Mouse (Mus musculus) CD4-positive, CD25-positive, alpha-beta regulatory T cell, adult 2 months (primary cell): ENCODE measurements around the gene Lypd4.
"Not testable (repeated sequence)": the region's sequence is repeated elsewhere in the genome, so short reads cannot be mapped to it uniquely, and the experiment has no call there.

Experiments used
- DNase-seq: peaks from one replicate; pipeline ENCODE4 v3.0.0-alpha.2; 2012; ENCODE audit warnings: low read depth, low spot score

Gene Lypd4

DNA sequence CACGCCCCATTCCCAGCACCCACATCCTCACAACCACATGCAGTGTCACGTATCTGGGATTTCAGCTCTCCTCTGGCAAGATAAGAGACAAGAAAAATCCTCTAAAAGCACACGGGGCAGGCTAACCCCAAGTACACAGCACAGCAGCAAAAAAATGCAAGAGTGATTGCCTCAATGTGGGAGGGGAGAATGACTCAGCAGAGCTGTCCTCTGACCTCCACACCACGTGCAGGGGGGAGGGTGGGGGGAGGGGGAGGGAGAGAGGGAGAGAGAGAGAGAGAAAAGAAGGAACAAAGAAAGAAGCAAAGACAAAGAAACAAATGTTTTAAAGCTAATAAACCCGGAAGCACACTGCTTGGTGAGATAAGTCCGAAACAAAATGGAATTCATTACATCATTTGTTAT, 18.8 kb downstream of the Lypd4 start:
- DNase-seq = no peak

DNA sequence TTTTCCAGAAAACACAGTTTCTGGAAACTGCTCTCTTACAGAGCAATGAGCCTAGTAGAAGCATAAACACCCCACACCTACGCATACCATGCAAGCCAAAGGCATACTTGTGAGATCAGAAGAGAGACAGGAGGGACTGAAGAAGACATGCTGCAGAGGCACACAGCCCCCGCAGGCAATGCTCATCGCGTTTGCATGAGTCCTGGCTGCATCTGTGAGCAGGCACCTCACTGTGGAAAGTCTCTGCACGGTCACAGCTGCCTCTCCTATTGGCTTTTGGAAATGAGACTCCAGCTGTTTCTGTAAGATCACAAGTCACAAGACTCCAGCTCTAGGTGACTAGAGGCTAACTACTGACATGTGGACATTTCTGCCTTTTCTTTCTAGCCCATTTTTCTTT, 19.6 kb downstream of the Lypd4 start:
- DNase-seq = no peak

- DNase-seq = not testable (repeated sequence)
Observed at GRCm38 (mm10) chr7:24846576-24846975, 23.2 kb downstream of the Lypd4 start.

- peak; percentile 65 for DNase-seq
Observed at GRCm38 (mm10) chr7:24845713-24846112, 24.0 kb downstream of the Lypd4 start.

DNA sequence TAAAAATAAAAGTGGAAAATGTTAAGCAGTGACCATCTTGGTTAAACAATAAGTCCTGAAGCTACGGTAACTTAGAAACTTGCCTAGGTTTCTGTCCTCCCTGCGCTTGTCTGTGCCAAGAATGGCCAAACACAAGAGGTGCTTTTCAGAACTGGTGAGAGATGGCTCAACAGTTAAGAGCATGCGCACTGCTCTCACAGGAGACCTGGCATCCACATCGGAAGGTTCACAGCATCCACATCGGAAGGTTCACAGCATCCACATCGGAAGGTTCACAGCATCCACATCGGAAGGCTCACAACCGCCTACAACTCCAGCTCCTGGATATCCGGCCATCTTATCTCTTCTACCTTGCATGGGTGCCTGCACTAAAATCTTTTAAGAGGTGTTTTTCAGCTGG, 24.6 kb downstream of the Lypd4 start:
- no peak for DNase-seq

DNA sequence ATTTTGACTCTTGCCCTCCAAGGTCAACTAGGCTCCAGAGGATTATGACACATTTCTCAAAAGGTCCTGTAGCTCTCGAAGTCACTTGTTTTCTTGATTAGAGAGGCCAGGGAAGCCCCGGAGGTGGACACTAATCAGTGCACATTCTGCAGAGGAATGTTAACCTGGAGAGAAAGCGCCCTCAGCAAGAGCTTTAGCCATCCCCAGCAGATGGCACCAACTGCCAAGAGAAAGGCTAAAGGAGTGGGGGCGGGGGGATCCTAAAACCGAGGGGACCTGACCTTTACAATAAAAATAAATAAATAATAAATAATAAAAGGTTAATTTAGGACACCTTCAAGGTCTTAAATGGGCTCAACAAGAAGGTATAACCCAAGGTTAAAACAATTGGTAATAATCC, 25.6 kb downstream of the Lypd4 start:
- no peak for DNase-seq

DNA sequence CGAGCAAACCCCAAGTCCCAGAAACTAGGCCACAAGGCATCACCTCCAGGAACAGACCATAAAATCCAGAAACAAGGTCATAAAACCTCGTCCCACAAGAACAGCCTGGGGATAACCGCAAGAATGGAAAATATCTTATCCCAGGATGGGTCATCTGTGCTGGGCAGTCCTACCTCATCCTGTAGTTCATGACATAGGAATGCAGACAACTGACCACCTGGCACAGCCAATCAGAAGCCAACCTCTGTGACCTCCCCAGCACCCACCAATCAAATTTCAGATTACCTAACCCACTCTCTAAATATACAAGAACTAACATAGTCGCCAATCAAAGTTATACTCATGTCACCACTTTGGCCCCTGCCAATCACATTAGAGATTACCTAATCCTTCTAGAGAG, 28.7 kb downstream of the Lypd4 start:
- DNase-seq = no peak

GRCm38 (mm10) chr7:24840331-24840730, 29.4 kb downstream of the Lypd4 start:
- DNase-seq = no peak

DNA sequence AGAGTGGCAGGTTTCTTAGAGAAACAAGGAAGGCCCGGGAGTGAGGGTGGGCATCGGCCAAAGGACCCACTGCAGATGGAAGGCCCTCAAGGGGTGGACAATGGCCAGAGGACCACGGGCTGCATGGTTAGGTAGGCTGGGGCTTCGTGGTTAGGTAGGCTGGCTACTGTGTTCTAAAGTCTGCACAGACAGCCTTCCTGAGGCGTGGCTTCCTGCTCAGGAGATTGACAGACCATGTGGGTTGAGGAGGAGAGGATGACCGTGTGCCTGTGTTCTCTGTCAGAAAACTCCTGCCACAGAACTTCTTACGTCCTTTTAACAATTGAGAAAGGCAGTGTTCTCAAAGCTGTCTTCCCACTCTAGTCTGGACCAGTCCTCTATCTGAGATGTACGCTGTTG, 30.3 kb downstream of the Lypd4 start:
- peak; percentile 39 for DNase-seq

DNA sequence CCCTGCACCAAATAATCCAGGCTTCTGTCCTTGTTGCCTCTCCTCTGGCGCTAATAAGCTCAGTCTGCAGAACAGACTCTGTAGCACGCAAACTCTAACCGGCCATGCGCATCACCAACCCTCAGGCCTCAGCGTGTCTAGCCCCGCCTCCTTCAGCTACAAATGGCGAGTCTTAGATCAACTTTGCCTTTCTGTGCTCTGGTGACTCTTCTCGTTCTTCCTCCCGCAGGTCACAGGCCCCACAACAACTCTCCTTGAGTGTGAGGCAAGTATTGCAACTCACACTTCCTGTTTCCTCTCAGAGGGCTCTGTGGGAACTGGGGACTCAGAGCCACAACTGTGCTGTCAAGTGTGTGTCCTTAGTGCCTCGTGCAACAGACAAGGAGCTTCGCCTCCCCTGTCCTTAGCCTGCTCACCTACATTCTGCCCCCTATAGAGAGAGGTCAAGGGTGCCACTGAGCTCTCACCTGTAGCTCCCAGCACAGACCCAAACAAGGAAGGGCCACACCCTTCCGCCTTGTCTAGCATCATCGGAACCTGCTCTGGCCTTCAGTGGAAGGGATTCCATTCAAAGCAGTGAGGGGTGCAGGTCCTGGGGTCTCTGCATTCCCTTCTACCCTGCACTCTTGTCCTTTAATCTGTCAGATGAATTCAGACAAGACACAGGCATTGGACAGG, 30.9 kb downstream of the Lypd4 start:
- peak; percentile 53 for DNase-seq

- no peak for DNase-seq
Observed at GRCm38 (mm10) chr7:24827181-24827580, 42.6 kb downstream of the Lypd4 start.

GRCm38 (mm10) chr7:24824452-24824851, 45.3 kb downstream of the Lypd4 start:
- DNase-seq = no peak

DNA sequence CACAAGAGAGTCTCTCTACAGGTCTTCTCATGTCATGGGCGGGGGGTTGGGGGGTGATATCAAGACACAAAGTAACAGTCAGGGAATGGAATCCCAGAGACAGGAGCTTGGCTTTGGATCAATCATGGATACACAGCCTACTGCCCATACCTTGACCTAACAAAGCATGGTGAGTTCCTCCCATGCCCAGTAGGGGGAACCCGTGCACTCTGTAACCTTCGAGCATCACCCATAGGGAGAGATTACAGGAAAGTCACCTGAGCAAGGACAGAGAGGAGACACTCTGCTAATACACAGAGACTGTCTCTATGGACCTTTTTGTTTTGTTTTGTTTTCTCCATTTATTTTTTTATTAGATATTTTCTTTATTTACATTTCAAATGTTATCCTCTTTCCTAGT, 52.2 kb downstream of the Lypd4 start:
- DNase-seq = peak; percentile 89
